Mouse (Mus musculus) heart, embryonic 10.5 days (tissue): ENCODE data around the gene Rarg. TPM values are rescaled to one million over a fixed set of nuclear protein-coding genes. Genes with fewer than 3 reads are reported as not detected.

ENCODE experiments used
- DNase-seq: peaks from one replicate; pipeline ENCODE4 v3.0.0-alpha.2; 2017; ENCODE audit warnings: low spot score
- H3K27ac ChIP-seq: fragments of 300-500 bp; sonication (generic); 2 replicates; pipeline ENCODE4 v1.5.1; 2016; ENCODE audit warnings: mild to moderate bottlenecking
- H3K27me3 ChIP-seq: fragments of 300-500 bp; sonication (generic); 2 replicates; pipeline ENCODE4 v1.6.1; 2016; ENCODE audit warnings: mild to moderate bottlenecking; ENCODE audit not compliant: poor library complexity, insufficient read depth, severe bottlenecking
- H3K36me3 ChIP-seq: fragments of 300-500 bp; sonication (generic); 2 replicates; pipeline ENCODE4 v1.6.1; 2016; ENCODE audit warnings: mild to moderate bottlenecking, moderate library complexity
- H3K4me1 ChIP-seq: fragments of 300-500 bp; sonication (generic); 2 replicates; pipeline ENCODE4 v1.6.1; 2016; ENCODE audit warnings: mild to moderate bottlenecking
- H3K4me3 ChIP-seq: fragments of 300-500 bp; sonication (generic); 2 replicates; pipeline ENCODE4 v1.5.1; 2016; ENCODE audit warnings: mild to moderate bottlenecking, moderate library complexity
- H3K9me3 ChIP-seq: fragments of 300-500 bp; sonication (generic); 2 replicates; pipeline ENCODE4 v1.6.1; 2016; ENCODE audit warnings: mild to moderate bottlenecking, moderate library complexity
- WGBS: fragments of 180-500 bp; shearing (Covaris S2); methylation state at CpG from one replicate; pipeline ENCODE4 v1.1.7; 2016; 5-methylcytosine and 5-hydroxymethylcytosine counted together
- polyA plus RNA-seq: library from polyadenylated mRNA; unstranded; fragments of >200 nt; fragmentation: Nextera tagmentation; extraction: Ambion mirVana; gene quantifications from 2 replicates; pipeline ENCODE4 v1.2.1, GENCODE M21; 2016

Gene Rarg
- polyA plus RNA-seq, 1 experiment from 2014 or later: 17.3 TPM

- peaks cover 26% of the 10 kb centered on the region for H3K4me1 ChIP-seq
- no peak for DNase-seq
- H3K27ac ChIP-seq: no peak overlapping the region
- 81% methylated on average over 11 of the region's 11 CpGs for WGBS
- H3K36me3 ChIP-seq: peaks cover 38% of the 10 kb centered on the region
- H3K4me3 ChIP-seq: no peak overlapping the region
- H3K9me3 ChIP-seq: no peaks in the 10 kb centered on the region
- H3K27me3 ChIP-seq: peaks cover 5% of the 10 kb centered on the region; the same call in 1 of the 2 replicates
Observed at GRCm38 (mm10) chr15:102186239-102186638, 71.1 kb downstream of the Rarg start.

Other genes starting within 250 kb of the Rarg start
- 78.5 and 184 TPM in 2 replicates for gene Krt18, start 229.3 kb downstream of the Rarg start, polyA plus RNA-seq
- gene Eif4b, start 183.7 kb downstream of the Rarg start, polyA plus RNA-seq: 85.5 and 99.6 TPM in 2 replicates
- gene Tns2, start 157.1 kb downstream of the Rarg start, polyA plus RNA-seq: 19.8 and 19.9 TPM in 2 replicates
- gene Spryd3, start 121.3 kb downstream of the Rarg start, polyA plus RNA-seq: 19.0 and 19.4 TPM in 2 replicates
- gene Igfbp6, start 113.2 kb downstream of the Rarg start, polyA plus RNA-seq: 0.64 and 0.67 TPM in 2 replicates
- 2.0 and 7.9 TPM in 2 replicates for gene Soat2, start 107.0 kb downstream of the Rarg start, polyA plus RNA-seq
- gene Zfp740, start 54.3 kb downstream of the Rarg start, polyA plus RNA-seq: 35.7 and 50.1 TPM in 2 replicates
- gene Csad, start 52.8 kb downstream of the Rarg start, polyA plus RNA-seq: 36.1 and 41.0 TPM in 2 replicates
- gene Itgb7, start 25.6 kb downstream of the Rarg start, polyA plus RNA-seq: 0.22 and 1.5 TPM in 2 replicates
- gene Gm9918, start 13.0 kb upstream of the Rarg start, polyA plus RNA-seq: 0.23 TPM in 1 of 2 replicates, not detected in the other
- 55.7 and 63.4 TPM in 2 replicates for gene Mfsd5, start 21.9 kb upstream of the Rarg start, polyA plus RNA-seq
- 35.8 and 40.9 TPM in 2 replicates for gene Espl1, start 38.7 kb upstream of the Rarg start, polyA plus RNA-seq
- 260 and 282 TPM in 2 replicates for gene Pfdn5, start 68.6 kb upstream of the Rarg start, polyA plus RNA-seq
- 80.5 and 94.3 TPM in 2 replicates for gene Myg1, start 74.2 kb upstream of the Rarg start, polyA plus RNA-seq
- 87.7 and 96.4 TPM in 2 replicates for gene Aaas, start 93.3 kb upstream of the Rarg start, polyA plus RNA-seq
- gene Sp7, start 109.7 kb upstream of the Rarg start, polyA plus RNA-seq: 0.37 and 1.5 TPM in 2 replicates
- 5.7 and 7.6 TPM in 2 replicates for gene Sp1, start 148.6 kb upstream of the Rarg start, polyA plus RNA-seq
- 1.6 and 2.4 TPM in 2 replicates for gene Amhr2, start 187.8 kb upstream of the Rarg start, polyA plus RNA-seq
- gene Prr13, start 201.5 kb upstream of the Rarg start, polyA plus RNA-seq: 82.8 and 101 TPM in 2 replicates
- 143 and 183 TPM in 2 replicates for gene Pcbp2, start 213.0 kb upstream of the Rarg start, polyA plus RNA-seq
- gene Gm10337, start 246.2 kb upstream of the Rarg start, polyA plus RNA-seq: not detected in 2 replicates